Mouse (Mus musculus) small intestine, adult 2 months (tissue): ENCODE results near the gene Gm48552. TPM values are rescaled to one million over a fixed set of nuclear protein-coding genes. Genes with fewer than 3 reads are reported as not detected.

Source experiments
- H3K27ac ChIP-seq: fragments of 200-500 bp; 2 replicates; pipeline ENCODE4 v1.5.1; 2012; ENCODE audit warnings: low read depth, low read length, control low read depth, inconsistent platforms; ENCODE audit not compliant: insufficient read depth
- H3K27me3 ChIP-seq: fragments of 200-500 bp; 2 replicates; pipeline ENCODE4 v1.6.1; 2012; ENCODE audit warnings: mild to moderate bottlenecking, moderate library complexity, low read length, inconsistent platforms; ENCODE audit not compliant: control insufficient read depth, insufficient read depth
- H3K36me3 ChIP-seq: fragments of 200-500 bp; 2 replicates; pipeline ENCODE4 v1.6.1; 2012; ENCODE audit warnings: mild to moderate bottlenecking, low read length, control low read depth, inconsistent platforms; ENCODE audit not compliant: control insufficient read depth, insufficient read depth
- H3K4me1 ChIP-seq: fragments of 200-500 bp; 2 replicates; pipeline ENCODE4 v1.6.1; 2012; ENCODE audit warnings: low read length, inconsistent platforms, mixed read lengths; ENCODE audit not compliant: control insufficient read depth, insufficient read depth, insufficient read length
- H3K4me3 ChIP-seq: fragments of 200-500 bp; 2 replicates; pipeline ENCODE4 v1.5.1; 2012; ENCODE audit warnings: low read depth, mild to moderate bottlenecking, control low read depth, inconsistent platforms, low read length, moderate library complexity
- CTCF ChIP-seq: fragments of 200-500 bp; IDR thresholded peaks from 2 replicates; pipeline ENCODE4 v1.5.1; 2012; ENCODE audit warnings: low read depth, mild to moderate bottlenecking, control low read depth, inconsistent platforms, low read length, moderate library complexity, mixed read lengths; ENCODE audit not compliant: insufficient replicate concordance, insufficient read length; ENCODE audit errors: extremely low read depth
- POLR2A ChIP-seq: fragments of 200-500 bp; IDR thresholded peaks from 2 replicates; pipeline ENCODE4 v1.6.1; 2012; ENCODE audit warnings: low read depth, mild to moderate bottlenecking, control low read depth, inconsistent platforms, low read length, moderate library complexity
- WGBS: fragments of 180-500 bp; shearing (Covaris S2); methylation state at CpG from one replicate; pipeline ENCODE4 v1.1.7; 2018; 5-methylcytosine and 5-hydroxymethylcytosine counted together
- polyA plus RNA-seq: library from polyadenylated mRNA; depleted of rRNA; stranded (reverse); fragments of >200 nt; gene quantifications from 2 replicates; pipeline ENCODE4 v1.2.3, GENCODE M21; 2012

Gm48552 gene
- polyA plus RNA-seq, 1 experiment = 5.0 TPM

GRCm38 (mm10) chr10:81418216-81419070, 29.6 kb downstream of the Gm48552 start:
- no peak overlapping the region for H3K27ac ChIP-seq
- H3K4me1 ChIP-seq = peaks cover 44% of the 10 kb centered on the region
- TF ChIP-seq POLR2A (no peak), CTCF (no peak)
- no peaks in the 10 kb centered on the region for H3K27me3 ChIP-seq
- no peak overlapping the region for H3K4me3 ChIP-seq
- no peaks in the 10 kb centered on the region; the same call in 1 of the 2 replicates for H3K36me3 ChIP-seq
- WGBS = 71% methylated on average over 11 of the region's 11 CpGs

GRCm38 (mm10) chr10:81419111-81419928, 30.5 kb downstream of the Gm48552 start:
- TF ChIP-seq POLR2A (no peak), CTCF (no peak)
- no peak overlapping the region for H3K4me3 ChIP-seq
- no peaks in the 10 kb centered on the region for H3K27me3 ChIP-seq
- H3K27ac ChIP-seq = no peak overlapping the region
- H3K4me1 ChIP-seq = peaks cover 37% of the 10 kb centered on the region
- WGBS = 90% methylated on average over 10 of the region's 10 CpGs
- H3K36me3 ChIP-seq = no peaks in the 10 kb centered on the region; the same call in 1 of the 2 replicates

GRCm38 (mm10) chr10:81420191-81420767, 31.5 kb downstream of the Gm48552 start:
- H3K36me3 ChIP-seq = no peaks in the 10 kb centered on the region; the same call in 1 of the 2 replicates
- peaks cover 33% of the 10 kb centered on the region for H3K4me1 ChIP-seq
- no peak overlapping the region for H3K27ac ChIP-seq
- H3K4me3 ChIP-seq = no peak overlapping the region
- no peaks in the 10 kb centered on the region for H3K27me3 ChIP-seq
- no peak for TF ChIP-seq POLR2A
- TF ChIP-seq CTCF = no peak
- 92% methylated on average over 40 of the region's 40 CpGs for WGBS

- Histone ChIP-seq H3K27ac (no peak overlapping the region), H3K36me3 (no peaks in the 10 kb centered on the region; the same call in 1 of the 2 replicates), H3K4me1 (peaks cover 35% of the 10 kb centered on the region), H3K4me3 (no peak overlapping the region), H3K27me3 (no peaks in the 10 kb centered on the region)
- WGBS = 81% methylated on average over 4 of the region's 4 CpGs
- TF ChIP-seq POLR2A (no peak), CTCF (no peak)
Measured at GRCm38 (mm10) chr10:81421041-81421796, 32.4 kb downstream of the Gm48552 start.

GRCm38 (mm10) chr10:81421797-81422100, 32.9 kb downstream of the Gm48552 start:
- 71% methylated on average over 5 of the region's 5 CpGs for WGBS
- Histone ChIP-seq H3K4me1 (peaks cover 30% of the 10 kb centered on the region), H3K27ac (no peak overlapping the region), H3K4me3 (no peak overlapping the region), H3K36me3 (no peaks in the 10 kb centered on the region; the same call in 1 of the 2 replicates), H3K27me3 (no peaks in the 10 kb centered on the region)
- TF ChIP-seq POLR2A = no peak
- TF ChIP-seq CTCF = no peak

GRCm38 (mm10) chr10:81422191-81422590, 33.4 kb downstream of the Gm48552 start:
- WGBS = 75% methylated on average over 6 of the region's 6 CpGs
- no peak for TF ChIP-seq POLR2A
- TF ChIP-seq CTCF = no peak
- no peaks in the 10 kb centered on the region for H3K27me3 ChIP-seq

More at GRCm38 (mm10) chr10:81422191-81422590, 33.4 kb downstream of the Gm48552 start:
- Histone ChIP-seq H3K4me1 (peaks cover 27% of the 10 kb centered on the region), H3K36me3 (no peaks in the 10 kb centered on the region; the same call in 1 of the 2 replicates), H3K4me3 (no peak overlapping the region), H3K27ac (no peak overlapping the region)
